9 mouse cellular contexts compared by ENCODE assay signal in genomic region chr6:148916817-148917216, GRCm38 (mm10). TPM values are rescaled to one million over a fixed set of nuclear protein-coding genes. Genes with fewer than 3 reads are reported as not detected.
DNase-seq lines count a peak whose midpoint lies in the region; ATAC-seq and TF ChIP-seq lines count a peak whose summit lies in the region.
"Had no signal": no experiment of that assay in that cellular context is flagged by ENCODE, and none has a peak within 500 bp of the region (broad histone marks: within the 10 kb centered on the region; RNA-seq: fewer than 3 reads in every experiment).

No protein-coding gene starts in this region.

- H3K4me1 ChIP-seq in forebrain, embryonic 14.5 days (ENCODE audit: control insufficient read depth, insufficient read depth, low read length) = no peaks in the 10 kb centered on the region
- peaks cover 15% of the 10 kb centered on the region for H3K4me1 ChIP-seq in forebrain, embryonic 13.5 days
- H3K4me1 ChIP-seq in lung, postnatal 0 days (ENCODE audit: insufficient read depth, low read depth, low read length) = no peaks in the 10 kb centered on the region

- CTCF ChIA-PET in Patski (lab: Charles Lee) = interaction anchor here (0.8 to 1.3 kb wide), 6 partner anchors 8 to 677 kb away, joined by 3 to 4 read pairs (median 3); no protein-coding TSS in a partner anchor

- no peak overlapping the region for H3K4me3 ChIP-seq in forebrain, embryonic 14.5 days (ENCODE audit: low read depth, low read length)
- H3K4me3 ChIP-seq in forebrain, embryonic 13.5 days = no peak overlapping the region
- H3K4me3 ChIP-seq in lung, postnatal 0 days (ENCODE audit: low read depth, low read length) = no peak overlapping the region

- POLR2A ChIA-PET in Patski (lab: Charles Lee) = no interaction called here

- no peak overlapping the region for H3K9ac ChIP-seq in forebrain, embryonic 14.5 days (ENCODE audit: low read length)
- no peak overlapping the region for H3K9ac ChIP-seq in forebrain, embryonic 13.5 days
- no peak overlapping the region for H3K9ac ChIP-seq in lung, postnatal 0 days (replicated peaks; ENCODE audit: low read depth)

- TF ChIP-seq EP300 in lung, postnatal 0 days (IDR thresholded peaks at IDR 0.05) = no peak

- H3K9me3 ChIP-seq in forebrain, embryonic 14.5 days (replicated peaks; ENCODE audit: control insufficient read depth, low read length) = no peaks in the 10 kb centered on the region
- no peaks in the 10 kb centered on the region for H3K9me3 ChIP-seq in forebrain, embryonic 13.5 days (replicated peaks)
- no peaks in the 10 kb centered on the region for H3K9me3 ChIP-seq in lung, postnatal 0 days (ENCODE audit: low read length)

- peak; percentile 44 for DNase-seq in forebrain, embryonic 14.5 days (ENCODE audit: low spot score)
- peak; percentile 54 for DNase-seq in lung, postnatal 0 days (ENCODE audit: low spot score)
- no peak for DNase-seq in lung, adult 18-20 months
- no peak for DNase-seq in Patski (ENCODE audit: low read depth, low spot score)
- DNase-seq in naive thymus-derived CD4-positive, alpha-beta T cell, adult 2 months (ENCODE audit: low read depth) = peak; percentile 63
- DNase-seq in cerebellum, adult 9-10 months = no peak
- no peak for DNase-seq in testis, postnatal 10 days (ENCODE audit: low spot score)

- WGBS in forebrain, embryonic 14.5 days = 37% methylated on average over 3 of the region's 3 CpGs
- 44% methylated on average over 3 of the region's 3 CpGs for WGBS in forebrain, embryonic 13.5 days
- WGBS in lung, postnatal 0 days = 34% methylated on average over 3 of the region's 3 CpGs

- in situ Hi-C loops in Patski (cut with MboI; ENCODE audit: low pct_unique_long_range_greater_than_20kb) = loop anchor here (5.0 to 10.0 kb wide), 4 partner anchors 210 to 702 kb away; partner anchors contain the start of gene Ergic2

- no peak for ATAC-seq in forebrain, embryonic 14.5 days
- ATAC-seq in forebrain, embryonic 13.5 days = no peak
- ATAC-seq in lung, postnatal 0 days = no peak
- ATAC-seq in Patski = no peak

- H3K27ac ChIP-seq in forebrain, embryonic 14.5 days (ENCODE audit: low read depth, low read length) = no peak overlapping the region
- H3K27ac ChIP-seq in forebrain, embryonic 13.5 days = no peak overlapping the region
- H3K27ac ChIP-seq in lung, postnatal 0 days (ENCODE audit: low read length) = no peak overlapping the region
- H3K27ac ChIP-seq: macrophage had no signal

- H3K36me3 ChIP-seq in forebrain, embryonic 14.5 days (ENCODE audit: control insufficient read depth, insufficient read depth, low read length) = peaks cover 18% of the 10 kb centered on the region
- peaks cover 24% of the 10 kb centered on the region for H3K36me3 ChIP-seq in forebrain, embryonic 13.5 days (ENCODE audit: poor library complexity, severe bottlenecking)
- H3K36me3 ChIP-seq in lung, postnatal 0 days (ENCODE audit: insufficient read depth, low read length) = peaks cover 3% of the 10 kb centered on the region; the same call in 1 of the 2 replicates

- H3K4me2 ChIP-seq in forebrain, embryonic 14.5 days (ENCODE audit: low read length) = no peak overlapping the region
- H3K4me2 ChIP-seq in forebrain, embryonic 13.5 days = no peak overlapping the region
- no peak overlapping the region for H3K4me2 ChIP-seq in lung, postnatal 0 days (replicated peaks; ENCODE audit: low read depth, low read length)

- peak; percentile 61 for TF ChIP-seq CTCF in lung, postnatal 0 days (IDR thresholded peaks at IDR 0.05)
- peak; percentile 65 for TF ChIP-seq CTCF in Patski (IDR thresholded peaks at IDR 0.05)

- H3K27me3 ChIP-seq in forebrain, embryonic 14.5 days (replicated peaks; ENCODE audit: control insufficient read depth, insufficient read depth, low read length) = no peaks in the 10 kb centered on the region
- no peaks in the 10 kb centered on the region for H3K27me3 ChIP-seq in forebrain, embryonic 13.5 days
- no peaks in the 10 kb centered on the region for H3K27me3 ChIP-seq in lung, postnatal 0 days (replicated peaks; ENCODE audit: insufficient read depth, low read length)
- H3K27me3 ChIP-seq in Patski = no peaks in the 10 kb centered on the region

RNA-seq across cellular contexts. Expression of gene Caprin2, which starts 20.8 kb away (rescaled TPM):
- 5.0 and 6.3 TPM in 2 replicates for polyA plus RNA-seq in forebrain, embryonic 14.5 days (2014; fragmentation: Nextera tagmentation; extraction: Ambion mirVana)
- 11.0 and 16.0 TPM in 2 replicates for polyA plus RNA-seq in forebrain, embryonic 13.5 days (2015; fragmentation: Nextera tagmentation; extraction: Ambion mirVana)
- polyA plus RNA-seq in lung, postnatal 0 days (2015; fragmentation: Nextera tagmentation; extraction: Ambion mirVana) = 3.8 and 5.1 TPM in 2 replicates
- 16.6 TPM for polyA plus RNA-seq in Patski (2021)

RNA-seq across cellular contexts. Expression of gene Sinhcaf, which starts 29.4 kb away (rescaled TPM):
- 137 and 152 TPM in 2 replicates for polyA plus RNA-seq in forebrain, embryonic 14.5 days (2014; fragmentation: Nextera tagmentation; extraction: Ambion mirVana)
- 187 and 207 TPM in 2 replicates for polyA plus RNA-seq in forebrain, embryonic 13.5 days (2015; fragmentation: Nextera tagmentation; extraction: Ambion mirVana)
- polyA plus RNA-seq in lung, postnatal 0 days (2015; fragmentation: Nextera tagmentation; extraction: Ambion mirVana) = 46.3 and 47.8 TPM in 2 replicates
- polyA plus RNA-seq in Patski (2021) = 72.4 TPM

Comparison
In these comparisons a context has a peak if more than half of its experiments do, and no peak if none do; other contexts are left out.
1. DNase-seq: peak in forebrain, embryonic 14.5 days (single experiment), lung, postnatal 0 days (single experiment) and naive thymus-derived CD4-positive, alpha-beta T cell, adult 2 months (single experiment); none in lung, adult 18-20 months (0 of 2), Patski (single experiment), cerebellum, adult 9-10 months (single experiment) and testis, postnatal 10 days (single experiment).